Mouse (Mus musculus) myocyte (in vitro differentiated cells): ENCODE results near the gene Tbx18. TPM values are rescaled to one million over a fixed set of nuclear protein-coding genes. Genes with fewer than 3 reads are reported as not detected.

Source experiments
- H3K27me3 ChIP-seq: one replicate; pipeline ENCODE4 v1.6.1; 2011; ENCODE audit not compliant: control insufficient read depth, insufficient read depth, insufficient read length
- H3K36me3 ChIP-seq: one replicate; pipeline ENCODE4 v1.6.1; 2011; ENCODE audit not compliant: control insufficient read depth, insufficient read depth
- H3K4me2 ChIP-seq: one replicate; pipeline ENCODE4 v1.6.1; 2011; ENCODE audit warnings: low read depth, control low read depth
- H3K4me3 ChIP-seq: one replicate; pipeline ENCODE4 v1.5.1; 2011; ENCODE audit warnings: mild to moderate bottlenecking, control low read depth, moderate library complexity
- H3K79me2 ChIP-seq: one replicate; pipeline ENCODE4 v1.6.1; 2011; ENCODE audit not compliant: control insufficient read depth, insufficient read depth
- H3ac ChIP-seq: one replicate; pipeline ENCODE4 v1.6.1; 2011; ENCODE audit not compliant: control insufficient read depth, insufficient read length
- CEBPB ChIP-seq: IDR thresholded peaks from 2 replicates; pipeline ENCODE4 v1.6.1; 2011; ENCODE audit warnings: mild to moderate bottlenecking, moderate library complexity; ENCODE audit not compliant: poor library complexity, insufficient read depth, severe bottlenecking
- E2F4 ChIP-seq: IDR thresholded peaks from one replicate; pipeline ENCODE4 v1.6.1; 2011; ENCODE audit warnings: mild to moderate bottlenecking, control low read depth, moderate library complexity; ENCODE audit not compliant: insufficient read depth
- MAX ChIP-seq: IDR thresholded peaks from one replicate; pipeline ENCODE4 v1.6.1; 2011; ENCODE audit warnings: low read depth, mild to moderate bottlenecking, control low read depth
- MYOD1 ChIP-seq, 3 experiments: IDR thresholded peaks; one replicate each; pipeline ENCODE4 v1.6.1; 2011; ENCODE audit warnings: control low read depth in 2 of 3, low read depth in 2 of 3, mild to moderate bottlenecking in 2 of 3, moderate library complexity in 1 of 3; ENCODE audit not compliant: insufficient read length in 2 of 3, control insufficient read depth in 1 of 3
- MYOG ChIP-seq, 3 experiments: IDR thresholded peaks; one replicate each; pipeline ENCODE4 v1.6.1; 2011; ENCODE audit warnings: control low read depth in 2 of 3, low read depth in 2 of 3, mild to moderate bottlenecking in 2 of 3; ENCODE audit not compliant: insufficient read length in 2 of 3, control insufficient read depth in 1 of 3, insufficient read depth in 1 of 3
- POLR2A ChIP-seq: IDR thresholded peaks from one replicate; pipeline ENCODE4 v1.6.1; 2011; ENCODE audit warnings: low read depth, mild to moderate bottlenecking, control low read depth, moderate library complexity; ENCODE audit not compliant: insufficient read length
- POLR2AphosphoS2 ChIP-seq: IDR thresholded peaks from one replicate; pipeline ENCODE4 v1.6.1; 2011; ENCODE audit warnings: low read depth, control low read depth; ENCODE audit not compliant: insufficient read length
- REST ChIP-seq: IDR thresholded peaks from one replicate; pipeline ENCODE4 v1.6.1; 2011; ENCODE audit warnings: mild to moderate bottlenecking, control low read depth, moderate library complexity; ENCODE audit not compliant: insufficient read depth, insufficient read length
- SRF ChIP-seq: IDR thresholded peaks from one replicate; pipeline ENCODE4 v1.6.1; 2011; ENCODE audit warnings: low read depth; ENCODE audit not compliant: control insufficient read depth, insufficient read length
- TCF12 ChIP-seq: IDR thresholded peaks from one replicate; pipeline ENCODE4 v1.6.1; 2011; ENCODE audit warnings: mild to moderate bottlenecking, control low read depth; ENCODE audit not compliant: poor library complexity, insufficient read depth, severe bottlenecking
- TCF3 ChIP-seq: IDR thresholded peaks from one replicate; pipeline ENCODE4 v1.6.1; 2011; ENCODE audit warnings: low read depth, control low read depth; ENCODE audit not compliant: insufficient read length
- USF1 ChIP-seq: IDR thresholded peaks from one replicate; pipeline ENCODE4 v1.6.1; 2011; ENCODE audit warnings: low read depth, mild to moderate bottlenecking, control low read depth, moderate library complexity
- polyA plus RNA-seq: library from polyadenylated mRNA; unstranded; fragments of >200 nt; fragmentation: generic; extraction: Trizol; gene quantifications from one replicate; pipeline ENCODE4 v1.2.1, GENCODE M21; 2012; ENCODE audit warnings: missing spikeins

Tbx18 gene
- polyA plus RNA-seq, 1 experiment: 3.2 TPM

DNA sequence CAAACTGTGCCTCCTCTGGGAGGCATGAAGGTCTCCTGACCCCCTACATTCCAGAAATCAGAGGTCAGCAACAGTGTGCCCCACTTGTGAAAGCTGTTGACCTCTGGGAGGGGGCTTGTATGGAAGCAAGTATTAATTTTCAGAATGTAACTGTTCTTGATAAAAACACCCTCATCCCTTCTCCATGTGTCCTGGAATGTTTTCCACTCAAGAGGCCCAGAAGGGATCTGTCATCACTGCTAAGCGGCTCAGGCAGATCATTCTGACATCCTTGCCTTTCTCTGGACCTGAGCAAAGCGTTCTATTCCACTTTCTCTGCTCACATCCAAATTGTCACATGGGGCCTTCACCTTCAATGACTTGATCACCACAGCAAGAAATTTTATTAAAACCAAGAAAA, 28.8 kb downstream of the Tbx18 start:
- Histone ChIP-seq H3K79me2 (no peaks in the 10 kb centered on the region), H3K27me3 (no peaks in the 10 kb centered on the region), H3ac (no peak overlapping the region), H3K4me3 (no peak overlapping the region), H3K4me2 (no peak overlapping the region), H3K36me3 (peaks cover 7% of the 10 kb centered on the region)
- TF ChIP-seq MYOG (IDR thresholded peaks at IDR 0.05; ENCODE audit: control insufficient read depth in 1 of 3, insufficient read depth in 1 of 3, insufficient read length in 2 of 3, low read depth in 2 of 3): no peak
- TF ChIP-seq MAX: no peak
- no peak for TF ChIP-seq MYOD1 (IDR thresholded peaks at IDR 0.05; ENCODE audit: control insufficient read depth in 1 of 3, insufficient read length in 2 of 3, low read depth in 2 of 3)
- TF ChIP-seq E2F4: no peak
- no peak for TF ChIP-seq TCF12
- no peak for TF ChIP-seq POLR2A
- no peak for TF ChIP-seq REST
- no peak for TF ChIP-seq TCF3
- no peak for TF ChIP-seq POLR2AphosphoS2
- no peak for TF ChIP-seq SRF
- no peak for TF ChIP-seq USF1
- TF ChIP-seq CEBPB: no peak

DNA sequence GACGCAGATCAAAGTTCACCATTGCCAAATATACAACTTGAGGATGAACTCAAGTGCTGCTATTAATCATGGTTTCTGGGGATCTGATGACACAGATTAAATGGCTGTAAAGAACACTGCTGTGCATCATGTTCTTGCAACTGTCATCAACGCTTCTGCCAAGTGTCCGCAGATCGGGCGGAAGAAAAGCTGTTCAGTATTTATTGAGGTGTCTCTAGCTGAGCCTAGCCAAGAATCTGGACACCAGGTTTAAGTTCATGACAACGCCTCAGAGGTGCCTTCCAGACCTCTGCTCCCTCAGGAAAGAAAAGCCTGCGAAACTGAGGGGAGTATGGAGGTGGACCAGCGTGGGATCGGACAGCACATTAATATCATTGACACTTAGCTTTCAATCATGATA, 44.1 kb downstream of the Tbx18 start:
- Histone ChIP-seq H3K4me2 (no peak overlapping the region), H3K36me3 (no peaks in the 10 kb centered on the region), H3ac (no peak overlapping the region), H3K79me2 (no peaks in the 10 kb centered on the region), H3K4me3 (no peak overlapping the region), H3K27me3 (no peaks in the 10 kb centered on the region)
- TF ChIP-seq POLR2A (no peak), SRF (no peak), MYOD1 (IDR thresholded peaks at IDR 0.05; ENCODE audit: control insufficient read depth in 1 of 3, insufficient read length in 2 of 3, low read depth in 2 of 3) (no peak), USF1 (no peak), E2F4 (no peak), MYOG (IDR thresholded peaks at IDR 0.05; ENCODE audit: control insufficient read depth in 1 of 3, insufficient read depth in 1 of 3, insufficient read length in 2 of 3, low read depth in 2 of 3) (no peak), MAX (no peak), TCF12 (no peak), REST (no peak), TCF3 (no peak), POLR2AphosphoS2 (no peak)

DNA sequence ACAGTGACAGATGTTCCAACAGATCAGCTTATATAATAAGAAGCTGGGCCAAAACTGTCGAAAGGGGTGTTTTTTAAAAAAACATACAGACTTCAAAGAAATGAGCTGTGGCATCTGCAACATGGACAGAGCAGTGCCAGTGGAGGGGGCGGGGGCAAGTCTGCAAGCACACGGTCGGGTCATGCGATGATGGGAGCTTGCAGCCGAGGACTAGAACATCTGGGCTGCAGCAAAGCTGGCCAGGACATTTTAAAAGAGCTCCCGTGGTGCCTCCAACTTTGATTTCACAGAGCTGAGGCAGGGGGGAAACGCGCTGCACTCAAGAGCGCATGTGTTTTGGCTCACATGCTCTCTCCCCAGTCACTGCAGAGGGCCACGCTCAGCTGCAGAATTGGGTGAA, 48.8 kb downstream of the Tbx18 start:
- Histone ChIP-seq H3K27me3 (no peaks in the 10 kb centered on the region), H3K36me3 (no peaks in the 10 kb centered on the region), H3ac (no peak overlapping the region), H3K79me2 (no peaks in the 10 kb centered on the region), H3K4me3 (no peak overlapping the region), H3K4me2 (no peak overlapping the region)
- no peak for TF ChIP-seq POLR2A
- no peak for TF ChIP-seq E2F4
- no peak for TF ChIP-seq CEBPB
- TF ChIP-seq REST: no peak
- no peak for TF ChIP-seq MYOD1 (IDR thresholded peaks at IDR 0.05; ENCODE audit: control insufficient read depth in 1 of 3, insufficient read length in 2 of 3, low read depth in 2 of 3)
- no peak for TF ChIP-seq TCF12
- no peak for TF ChIP-seq MAX
- TF ChIP-seq USF1: no peak
- TF ChIP-seq MYOG (IDR thresholded peaks at IDR 0.05; ENCODE audit: control insufficient read depth in 1 of 3, insufficient read depth in 1 of 3, insufficient read length in 2 of 3, low read depth in 2 of 3): no peak
- no peak for TF ChIP-seq POLR2AphosphoS2
- TF ChIP-seq TCF3: no peak
- no peak for TF ChIP-seq SRF
